ENCODE assay signal across 20 mouse cellular contexts in genomic region chr11:59239796-59240195, GRCm38 (mm10). TPM values are rescaled to one million over a fixed set of nuclear protein-coding genes. Genes with fewer than 3 reads are reported as not detected.
DNase-seq lines count a peak whose midpoint lies in the region; ATAC-seq lines count a peak whose summit lies in the region.
"Had no signal": no experiment of that assay in that cellular context is flagged by ENCODE, and none has a peak within 500 bp of the region (broad histone marks: within the 10 kb centered on the region; RNA-seq: fewer than 3 reads in every experiment).

No protein-coding gene starts in this region.

- H3K4me2 ChIP-seq in hindbrain, embryonic 16.5 days (ENCODE audit: low read length), result no peak overlapping the region
- H3K4me2 ChIP-seq in hindbrain, embryonic 12.5 days (replicated peaks), result no peak overlapping the region
- H3K4me2 ChIP-seq in midbrain, embryonic 15.5 days, result no peak overlapping the region
- H3K4me2 ChIP-seq in liver, embryonic 11.5 days, result no peak overlapping the region
- H3K4me2 ChIP-seq: embryonic facial prominence, embryonic 13.5 days; forebrain, embryonic 15.5 days; intestine, embryonic 15.5 days had no signal

- no peaks in the 10 kb centered on the region for H3K9me3 ChIP-seq in hindbrain, embryonic 16.5 days (ENCODE audit: control insufficient read depth, low read length)
- H3K9me3 ChIP-seq in hindbrain, embryonic 12.5 days (replicated peaks), result no peaks in the 10 kb centered on the region
- H3K9me3 ChIP-seq in midbrain, embryonic 10.5 days (replicated peaks), result no peaks in the 10 kb centered on the region
- H3K9me3 ChIP-seq in midbrain, embryonic 15.5 days, result no peaks in the 10 kb centered on the region
- no peaks in the 10 kb centered on the region for H3K9me3 ChIP-seq in liver, embryonic 11.5 days (ENCODE audit: control insufficient read depth, low read length)
- H3K9me3 ChIP-seq: embryonic facial prominence, embryonic 13.5 days; forebrain, embryonic 15.5 days; heart, embryonic 10.5 days; intestine, embryonic 15.5 days had no signal

- 69% methylated on average over 4 of the region's 4 CpGs for WGBS in hindbrain, embryonic 16.5 days
- WGBS in hindbrain, embryonic 12.5 days, result 78% methylated on average over 4 of the region's 4 CpGs
- WGBS in midbrain, embryonic 10.5 days, result 76% methylated on average over 4 of the region's 4 CpGs
- 66% methylated on average over 4 of the region's 4 CpGs for WGBS in midbrain, embryonic 15.5 days
- 88% methylated on average over 4 of the region's 4 CpGs for WGBS in liver, embryonic 11.5 days

- H3K4me1 ChIP-seq in hindbrain, embryonic 16.5 days (ENCODE audit: control insufficient read depth, insufficient read depth, low read depth, low read length), result peaks cover 9% of the 10 kb centered on the region
- peaks cover 16% of the 10 kb centered on the region for H3K4me1 ChIP-seq in hindbrain, embryonic 12.5 days
- H3K4me1 ChIP-seq in midbrain, embryonic 10.5 days, result peaks cover 34% of the 10 kb centered on the region
- peaks cover 5% of the 10 kb centered on the region for H3K4me1 ChIP-seq in midbrain, embryonic 15.5 days
- 0 out of 2 replicates have a peak, but pooled peaks cover 2% of the 10 kb centered on the region for H3K4me1 ChIP-seq in liver, embryonic 11.5 days (replicated peaks; ENCODE audit: control insufficient read depth, insufficient read depth, low read length)
- H3K4me1 ChIP-seq: intestine, embryonic 15.5 days had no signal

- no peak overlapping the region; the same call in 1 of the 2 replicates for H3K9ac ChIP-seq in hindbrain, embryonic 16.5 days (ENCODE audit: low read depth, low read length)
- no peak overlapping the region for H3K9ac ChIP-seq in hindbrain, embryonic 12.5 days
- no peak overlapping the region for H3K9ac ChIP-seq in midbrain, embryonic 15.5 days
- H3K9ac ChIP-seq in liver, embryonic 11.5 days (ENCODE audit: low read depth, low read length), result no peak overlapping the region
- H3K9ac ChIP-seq: embryonic facial prominence, embryonic 13.5 days; forebrain, embryonic 15.5 days; intestine, embryonic 15.5 days had no signal

- H3K36me3 ChIP-seq in hindbrain, embryonic 16.5 days (ENCODE audit: control insufficient read depth, insufficient read depth, low read length), result no peaks in the 10 kb centered on the region
- no peaks in the 10 kb centered on the region for H3K36me3 ChIP-seq in hindbrain, embryonic 12.5 days
- no peaks in the 10 kb centered on the region for H3K36me3 ChIP-seq in midbrain, embryonic 10.5 days
- H3K36me3 ChIP-seq in midbrain, embryonic 15.5 days (replicated peaks), result no peaks in the 10 kb centered on the region
- no peaks in the 10 kb centered on the region for H3K36me3 ChIP-seq in liver, embryonic 11.5 days (ENCODE audit: control insufficient read depth, insufficient read depth, low read length)
- H3K36me3 ChIP-seq: embryonic facial prominence, embryonic 13.5 days; forebrain, embryonic 15.5 days; heart, embryonic 10.5 days; intestine, embryonic 15.5 days had no signal

- H3K27me3 ChIP-seq in hindbrain, embryonic 16.5 days (replicated peaks; ENCODE audit: control insufficient read depth, insufficient read depth, low read length), result no peaks in the 10 kb centered on the region
- H3K27me3 ChIP-seq in hindbrain, embryonic 12.5 days, result peaks cover 37% of the 10 kb centered on the region
- H3K27me3 ChIP-seq in midbrain, embryonic 10.5 days (ENCODE audit: low read depth, poor library complexity, severe bottlenecking), result peaks cover 63% of the 10 kb centered on the region
- H3K27me3 ChIP-seq in midbrain, embryonic 15.5 days (replicated peaks), result no peaks in the 10 kb centered on the region
- H3K27me3 ChIP-seq in liver, embryonic 11.5 days (replicated peaks; ENCODE audit: control insufficient read depth, insufficient read depth, low read length), result peaks cover 50% of the 10 kb centered on the region
- H3K27me3 ChIP-seq: forebrain, embryonic 15.5 days had no signal

- no peak overlapping the region for H3K4me3 ChIP-seq in hindbrain, embryonic 16.5 days (ENCODE audit: low read length)
- no peak overlapping the region for H3K4me3 ChIP-seq in hindbrain, embryonic 12.5 days
- H3K4me3 ChIP-seq in midbrain, embryonic 10.5 days, result no peak overlapping the region
- no peak overlapping the region for H3K4me3 ChIP-seq in midbrain, embryonic 15.5 days
- H3K4me3 ChIP-seq in liver, embryonic 11.5 days (ENCODE audit: low read depth, low read length), result no peak overlapping the region
- H3K4me3 ChIP-seq: embryonic facial prominence, embryonic 13.5 days; forebrain, embryonic 15.5 days; intestine, embryonic 15.5 days had no signal

- H3K27ac ChIP-seq in hindbrain, embryonic 16.5 days (ENCODE audit: low read depth, low read length), result no peak overlapping the region
- H3K27ac ChIP-seq in hindbrain, embryonic 12.5 days, result no peak overlapping the region
- peak overlapping the region; percentile 62; the same call in 1 of the 2 replicates for H3K27ac ChIP-seq in midbrain, embryonic 10.5 days (replicated peaks)
- H3K27ac ChIP-seq in midbrain, embryonic 15.5 days, result no peak overlapping the region
- H3K27ac ChIP-seq in liver, embryonic 11.5 days (ENCODE audit: low read depth, low read length), result no peak overlapping the region
- H3K27ac ChIP-seq: embryonic facial prominence, embryonic 13.5 days; forebrain, embryonic 15.5 days; heart, embryonic 10.5 days; intestine, embryonic 15.5 days had no signal

- peak; percentile 52 to 54 for DNase-seq in cerebellum, postnatal 14 days
- no peak for DNase-seq in cerebellum, adult 11-12 months
- DNase-seq in midbrain, embryonic 10.5 days (ENCODE audit: low spot score), result no peak
- no peak for DNase-seq in liver, embryonic 11.5 days (ENCODE audit: low spot score)
- DNase-seq: adrenal gland, postnatal 10 days; cerebellum, adult 11 months; cerebellum, adult 9-11 months; gastrocnemius, postnatal 10 days; heart, adult 18-20 months; heart, postnatal 10 days; heart, postnatal 4 days had no signal

- 0 out of 2 replicates have a peak, but pooled peaks have one; percentile 35 for ATAC-seq in hindbrain, embryonic 16.5 days
- ATAC-seq in hindbrain, embryonic 12.5 days (ENCODE audit: low FRiP score), result no peak
- ATAC-seq in midbrain, embryonic 15.5 days (replicated peaks), result no peak
- no peak for ATAC-seq in liver, embryonic 11.5 days (replicated peaks; ENCODE audit: low FRiP score)

RNA-seq across cellular contexts. Expression of gene Arf1, which starts 11.7 kb away (rescaled TPM):
- polyA plus RNA-seq in hindbrain, embryonic 16.5 days (2015; fragmentation: Nextera tagmentation; extraction: Ambion mirVana), result 684 and 686 TPM in 2 replicates
- polyA plus RNA-seq in hindbrain, embryonic 12.5 days (2016; fragmentation: Nextera tagmentation; extraction: Ambion mirVana), result 590 and 625 TPM in 2 replicates
- polyA plus RNA-seq in midbrain, embryonic 10.5 days (2016; fragmentation: Nextera tagmentation; extraction: Ambion mirVana), result 633 and 659 TPM in 2 replicates
- polyA plus RNA-seq in midbrain, embryonic 15.5 days (2015; fragmentation: Nextera tagmentation; extraction: Ambion mirVana), result 645 TPM in 2 replicates
- 505 and 548 TPM in 2 replicates for polyA plus RNA-seq in liver, embryonic 11.5 days (2014; fragmentation: Nextera tagmentation; extraction: Ambion mirVana)

RNA-seq across cellular contexts. Expression of gene 2310033P09Rik, which starts 31.7 kb away (rescaled TPM):
- polyA plus RNA-seq in hindbrain, embryonic 16.5 days (2015; fragmentation: Nextera tagmentation; extraction: Ambion mirVana), result 26.8 and 27.6 TPM in 2 replicates
- polyA plus RNA-seq in hindbrain, embryonic 12.5 days (2016; fragmentation: Nextera tagmentation; extraction: Ambion mirVana), result 29.6 and 31.9 TPM in 2 replicates
- polyA plus RNA-seq in midbrain, embryonic 10.5 days (2016; fragmentation: Nextera tagmentation; extraction: Ambion mirVana), result 46.8 and 52.2 TPM in 2 replicates
- 24.3 and 27.7 TPM in 2 replicates for polyA plus RNA-seq in midbrain, embryonic 15.5 days (2015; fragmentation: Nextera tagmentation; extraction: Ambion mirVana)
- 38.4 and 41.3 TPM in 2 replicates for polyA plus RNA-seq in liver, embryonic 11.5 days (2014; fragmentation: Nextera tagmentation; extraction: Ambion mirVana)

RNA-seq across cellular contexts. Expression of gene Mrpl55, which starts 37.5 kb away (rescaled TPM):
- polyA plus RNA-seq in hindbrain, embryonic 16.5 days (2015; fragmentation: Nextera tagmentation; extraction: Ambion mirVana), result 92.1 and 95.9 TPM in 2 replicates
- 76.1 and 84.6 TPM in 2 replicates for polyA plus RNA-seq in hindbrain, embryonic 12.5 days (2016; fragmentation: Nextera tagmentation; extraction: Ambion mirVana)
- polyA plus RNA-seq in midbrain, embryonic 10.5 days (2016; fragmentation: Nextera tagmentation; extraction: Ambion mirVana), result 116 and 131 TPM in 2 replicates
- 89.8 and 93.2 TPM in 2 replicates for polyA plus RNA-seq in midbrain, embryonic 15.5 days (2015; fragmentation: Nextera tagmentation; extraction: Ambion mirVana)
- polyA plus RNA-seq in liver, embryonic 11.5 days (2014; fragmentation: Nextera tagmentation; extraction: Ambion mirVana), result 104 and 106 TPM in 2 replicates

RNA-seq across cellular contexts. Expression of gene Guk1, which starts 47.8 kb away (rescaled TPM):
- 252 and 294 TPM in 2 replicates for polyA plus RNA-seq in hindbrain, embryonic 16.5 days (2015; fragmentation: Nextera tagmentation; extraction: Ambion mirVana)
- polyA plus RNA-seq in hindbrain, embryonic 12.5 days (2016; fragmentation: Nextera tagmentation; extraction: Ambion mirVana), result 107 and 112 TPM in 2 replicates
- 98.5 and 115 TPM in 2 replicates for polyA plus RNA-seq in midbrain, embryonic 10.5 days (2016; fragmentation: Nextera tagmentation; extraction: Ambion mirVana)
- 232 and 257 TPM in 2 replicates for polyA plus RNA-seq in midbrain, embryonic 15.5 days (2015; fragmentation: Nextera tagmentation; extraction: Ambion mirVana)
- 131 and 134 TPM in 2 replicates for polyA plus RNA-seq in liver, embryonic 11.5 days (2014; fragmentation: Nextera tagmentation; extraction: Ambion mirVana)

RNA-seq across cellular contexts. Expression of gene Wnt3a, which starts 50.8 kb away (rescaled TPM):
- 0.45 and 0.77 TPM in 2 replicates for polyA plus RNA-seq in hindbrain, embryonic 16.5 days (2015; fragmentation: Nextera tagmentation; extraction: Ambion mirVana)
- 5.0 and 8.0 TPM in 2 replicates for polyA plus RNA-seq in hindbrain, embryonic 12.5 days (2016; fragmentation: Nextera tagmentation; extraction: Ambion mirVana)
- polyA plus RNA-seq in midbrain, embryonic 10.5 days (2016; fragmentation: Nextera tagmentation; extraction: Ambion mirVana), result 5.3 and 8.7 TPM in 2 replicates
- polyA plus RNA-seq in midbrain, embryonic 15.5 days (2015; fragmentation: Nextera tagmentation; extraction: Ambion mirVana), result 0.43 and 0.61 TPM in 2 replicates
- polyA plus RNA-seq in liver, embryonic 11.5 days (2014; fragmentation: Nextera tagmentation; extraction: Ambion mirVana), result not detected in 2 replicates
- polyA plus RNA-seq: C2C12; heart, embryonic 14.5 days; intestine, embryonic 15.5 days had no signal

Comparison
In these comparisons a context has a peak if more than half of its experiments do, and no peak if none do; other contexts are left out.
1. DNase-seq: peak in cerebellum, postnatal 14 days (2 of 2); none in cerebellum, adult 11-12 months (single experiment), midbrain, embryonic 10.5 days (single experiment) and liver, embryonic 11.5 days (single experiment).